Mouse (Mus musculus) heart, postnatal 0 days (tissue): Measurements from ENCODE around the gene Col4a1. TPM values are rescaled to one million over a fixed set of nuclear protein-coding genes. Genes with fewer than 3 reads are reported as not detected.

Experiments used
- ATAC-seq: fragments of 200-750 bp; cut with Nextera tagmentation; 2 replicates; pipeline ENCODE4 v1.8.0; 2017; ENCODE audit warnings: low read depth, moderate number of reproducible peaks, moderate library complexity; ENCODE audit not compliant: insufficient read depth
- DNase-seq: peaks from one replicate; pipeline ENCODE4 v3.0.0-alpha.2; 2016; ENCODE audit warnings: low spot score
- H3K27ac ChIP-seq: fragments of 300-500 bp; sonication (generic); 2 replicates; pipeline ENCODE4 v1.5.1; 2014; ENCODE audit warnings: low read depth, mild to moderate bottlenecking
- H3K27me3 ChIP-seq: fragments of 300-500 bp; sonication (generic); 2 replicates; pipeline ENCODE4 v1.6.1; 2014; ENCODE audit warnings: low read length, mixed read lengths; ENCODE audit not compliant: control insufficient read depth, insufficient read depth
- H3K36me3 ChIP-seq: fragments of 300-500 bp; sonication (generic); replicated peaks from 2 replicates; pipeline ENCODE4 v1.6.1; 2014; ENCODE audit warnings: low read length, mixed read lengths; ENCODE audit not compliant: control insufficient read depth, insufficient read depth
- H3K4me1 ChIP-seq: fragments of 300-500 bp; sonication (generic); 2 replicates; pipeline ENCODE4 v1.6.1; 2014; ENCODE audit warnings: antibody characterized with exemption; ENCODE audit not compliant: control insufficient read depth, insufficient read depth
- H3K4me2 ChIP-seq: fragments of 300-500 bp; sonication (generic); 2 replicates; pipeline ENCODE4 v1.6.1; 2014; ENCODE audit warnings: low read depth, mild to moderate bottlenecking, low read length, moderate library complexity
- H3K4me3 ChIP-seq: fragments of 300-500 bp; sonication (generic); 2 replicates; pipeline ENCODE4 v1.5.1; 2014; ENCODE audit warnings: low read depth, low read length
- H3K9ac ChIP-seq: fragments of 300-500 bp; sonication (generic); replicated peaks from 2 replicates; pipeline ENCODE4 v1.6.1; 2014; ENCODE audit warnings: low read depth, low read length, mixed read lengths
- H3K9me3 ChIP-seq: fragments of 300-500 bp; sonication (generic); replicated peaks from 2 replicates; pipeline ENCODE4 v1.6.1; 2016; ENCODE audit warnings: low read length; ENCODE audit not compliant: control insufficient read depth
- CTCF ChIP-seq: IDR thresholded peaks from 2 replicates; pipeline ENCODE4 v1.5.1; 2016; ENCODE audit warnings: antibody characterized with exemption, control low read depth, low read depth
- EP300 ChIP-seq: IDR thresholded peaks from 2 replicates; pipeline ENCODE4 v1.6.1; 2016; ENCODE audit warnings: antibody characterized with exemption, low read depth
- WGBS: fragments of 180-500 bp; shearing (Covaris S2); extraction: QIAGEN DNeasy Blood & Tissue Kit; methylation state at CpG from one replicate; pipeline ENCODE4 v1.1.7; 2014; 5-methylcytosine and 5-hydroxymethylcytosine counted together
- polyA plus RNA-seq: library from polyadenylated mRNA; unstranded; fragments of >200 nt; fragmentation: Nextera tagmentation; extraction: Ambion mirVana; gene quantifications from 2 replicates; pipeline ENCODE4 v1.2.1, GENCODE M21; 2015
- total RNA-seq: library from RNA; depleted of rRNA; stranded (reverse); fragments of >200 nt; gene quantifications from 2 replicates; pipeline ENCODE4 v1.2.3, GENCODE M21; 2014; ENCODE audit warnings: low replicate concordance; rRNA removed

The Col4a1 gene
- total and polyA plus RNA-seq, 2 experiments from 2014 or later, result 191 to 921 TPM

DNA sequence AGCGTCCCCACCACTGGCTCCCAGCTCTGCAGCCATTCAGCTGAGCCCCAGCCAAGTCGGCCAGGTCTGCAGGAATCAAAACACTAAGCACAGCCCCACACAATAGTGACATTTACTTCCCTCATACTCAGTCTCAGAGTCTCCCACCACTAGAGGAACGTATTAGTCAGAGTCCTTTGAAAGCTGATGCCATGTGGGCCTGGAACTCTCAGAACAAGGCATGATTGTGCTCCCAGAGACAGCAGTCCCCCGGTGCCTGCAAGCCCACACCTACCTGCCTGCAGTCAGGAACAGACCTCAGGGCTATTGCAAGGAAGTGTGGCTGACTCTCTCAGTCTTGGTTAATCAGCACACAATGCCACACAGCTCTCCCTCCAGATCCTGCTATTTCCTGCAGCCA is 147.0 kb downstream of the Col4a1 start:
- H3K27ac ChIP-seq, result no peak overlapping the region

GRCm38 (mm10) chr8:11156319-11156692 is 156.3 kb downstream of the Col4a1 start:
- no peak overlapping the region for H3K27ac ChIP-seq
- H3K27me3 ChIP-seq, result no peaks in the 10 kb centered on the region
- H3K9ac ChIP-seq, result no peak overlapping the region
- no peaks in the 10 kb centered on the region for H3K36me3 ChIP-seq
- no peaks in the 10 kb centered on the region for H3K4me1 ChIP-seq
- no peak for DNase-seq
- H3K9me3 ChIP-seq, result no peaks in the 10 kb centered on the region
- no peak overlapping the region for H3K4me3 ChIP-seq
- H3K4me2 ChIP-seq, result no peak overlapping the region
- ATAC-seq, result no peak
- TF ChIP-seq EP300 (no peak), CTCF (no peak)
- WGBS, result 81% methylated on average over 2 of the region's 2 CpGs

More for the DNA sequence above, 147.0 kb downstream of the Col4a1 start:
- DNase-seq (no peak), ATAC-seq (no peak)
- H3K9ac ChIP-seq, result no peak overlapping the region
- H3K27me3 ChIP-seq, result no peaks in the 10 kb centered on the region
- no peak overlapping the region for H3K4me3 ChIP-seq
- TF ChIP-seq CTCF (no peak), EP300 (no peak)
- no peak overlapping the region for H3K4me2 ChIP-seq
- no peaks in the 10 kb centered on the region for H3K4me1 ChIP-seq
- 35% methylated on average over 4 of the region's 4 CpGs for WGBS
- no peaks in the 10 kb centered on the region for H3K9me3 ChIP-seq
- no peaks in the 10 kb centered on the region for H3K36me3 ChIP-seq

DNA sequence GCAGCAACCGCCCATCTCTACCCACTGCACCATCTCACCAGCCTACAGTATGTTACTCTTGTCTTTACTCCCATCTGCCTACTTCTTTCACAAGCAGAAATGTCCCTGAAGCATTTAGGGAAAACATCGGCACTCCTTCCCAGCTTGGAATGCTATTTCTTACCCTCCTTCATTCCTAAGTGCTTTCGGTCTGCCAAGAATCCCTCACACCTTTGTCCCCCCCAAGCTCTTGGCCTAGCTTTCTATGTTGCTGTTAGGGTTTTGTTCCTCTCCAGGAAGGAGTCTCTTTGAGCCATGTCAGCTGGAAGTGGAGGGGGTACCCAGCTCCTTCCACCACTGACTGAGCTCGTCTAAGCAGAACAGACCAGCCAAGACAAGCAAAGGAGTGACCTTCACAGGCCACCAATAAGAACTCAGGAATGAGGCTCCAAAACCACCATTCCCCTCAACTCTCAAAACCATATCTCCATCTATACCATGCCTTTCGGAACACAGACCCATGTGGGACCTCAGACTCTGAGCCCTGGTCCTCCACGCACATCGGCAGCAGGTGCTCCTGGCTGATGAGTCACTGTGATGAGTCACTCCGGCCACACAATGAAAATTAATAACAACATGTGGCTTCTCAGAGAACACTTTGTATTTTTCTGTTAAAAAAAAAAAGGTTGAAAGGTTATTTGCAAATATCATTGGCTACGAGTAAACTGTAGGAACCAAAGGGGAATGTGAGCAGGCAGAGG is 156.9 kb downstream of the Col4a1 start:
- TF ChIP-seq EP300, result no peak
- no peak for TF ChIP-seq CTCF
- ATAC-seq, result no peak
- no peak for DNase-seq
- H3K4me3 ChIP-seq, result no peak overlapping the region
- WGBS, result 75% methylated on average over 9 of the region's 9 CpGs
- H3K9ac ChIP-seq, result no peak overlapping the region
- no peaks in the 10 kb centered on the region for H3K9me3 ChIP-seq
- no peaks in the 10 kb centered on the region for H3K4me1 ChIP-seq
- H3K27ac ChIP-seq, result no peak overlapping the region
- no peak overlapping the region for H3K4me2 ChIP-seq
- no peaks in the 10 kb centered on the region for H3K27me3 ChIP-seq
- no peaks in the 10 kb centered on the region for H3K36me3 ChIP-seq

- no peaks in the 10 kb centered on the region; the same call in 1 of the 2 replicates for H3K4me1 ChIP-seq
- no peaks in the 10 kb centered on the region for H3K27me3 ChIP-seq
- TF ChIP-seq CTCF (no peak), EP300 (no peak)
- no peaks in the 10 kb centered on the region for H3K9me3 ChIP-seq
- no peak overlapping the region for H3K9ac ChIP-seq
- WGBS, result 74% methylated on average over 3 of the region's 3 CpGs
- H3K36me3 ChIP-seq, result no peaks in the 10 kb centered on the region
- H3K4me3 ChIP-seq, result no peak overlapping the region
- no peak overlapping the region for H3K27ac ChIP-seq
- ATAC-seq (no peak), DNase-seq (no peak)
- H3K4me2 ChIP-seq, result no peak overlapping the region
Observed at GRCm38 (mm10) chr8:11150268-11150667, 162.4 kb downstream of the Col4a1 start.

GRCm38 (mm10) chr8:11149201-11149810 is 163.3 kb downstream of the Col4a1 start:
- H3K9ac ChIP-seq, result no peak overlapping the region
- H3K4me2 ChIP-seq, result no peak overlapping the region
- TF ChIP-seq CTCF, result no peak
- TF ChIP-seq EP300, result no peak
- no peaks in the 10 kb centered on the region for H3K27me3 ChIP-seq
- ATAC-seq (no peak), DNase-seq (no peak)
- H3K36me3 ChIP-seq, result no peaks in the 10 kb centered on the region
- H3K4me1 ChIP-seq, result no peaks in the 10 kb centered on the region; the same call in 1 of the 2 replicates
- no peak overlapping the region for H3K4me3 ChIP-seq
- H3K27ac ChIP-seq, result no peak overlapping the region
- WGBS, result 81% methylated on average over 9 of the region's 9 CpGs
- H3K9me3 ChIP-seq, result no peaks in the 10 kb centered on the region

DNA sequence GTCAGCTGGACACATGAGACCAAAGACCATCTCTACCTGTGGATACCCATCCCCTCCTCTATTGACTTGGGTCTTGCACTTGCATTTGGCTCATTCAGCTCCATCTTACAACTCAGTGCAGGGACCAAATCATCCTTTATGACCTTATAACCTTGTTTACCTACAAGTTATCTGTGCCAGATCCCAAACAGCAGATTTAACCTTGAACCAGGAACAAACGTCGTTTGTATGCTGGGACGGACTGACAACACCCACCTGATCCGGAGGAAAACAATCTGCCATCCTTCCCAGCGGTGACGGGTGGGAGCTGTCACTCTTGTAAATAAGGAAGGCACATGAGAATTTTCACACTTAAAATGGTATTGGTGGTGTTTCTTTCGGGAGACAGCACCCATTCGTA is 163.8 kb downstream of the Col4a1 start:
- no peaks in the 10 kb centered on the region for H3K9me3 ChIP-seq
- no peaks in the 10 kb centered on the region for H3K36me3 ChIP-seq
- no peak overlapping the region for H3K9ac ChIP-seq
- no peak overlapping the region for H3K4me2 ChIP-seq
- TF ChIP-seq CTCF (no peak), EP300 (no peak)
- H3K4me3 ChIP-seq, result no peak overlapping the region
- 81% methylated on average over 8 of the region's 8 CpGs for WGBS
- ATAC-seq (no peak), DNase-seq (no peak)
- no peaks in the 10 kb centered on the region; the same call in 1 of the 2 replicates for H3K4me1 ChIP-seq
- no peak overlapping the region for H3K27ac ChIP-seq
- no peaks in the 10 kb centered on the region for H3K27me3 ChIP-seq

Other genes starting within 250 kb of the Col4a1 start
- 315 and 329 TPM in 2 replicates for gene Col4a2, start within 50 bp of the Col4a1 start, total RNA-seq
- gene Col4a2, start within 50 bp of the Col4a1 start, polyA plus RNA-seq, result 87.7 and 98.5 TPM in 2 replicates
- 84.5 and 121 TPM in 2 replicates for gene Rab20, start 165.9 kb upstream of the Col4a1 start, total RNA-seq
- gene Rab20, start 165.9 kb upstream of the Col4a1 start, polyA plus RNA-seq, result 52.0 and 56.1 TPM in 2 replicates
- gene Naxd, start 184.7 kb upstream of the Col4a1 start, total RNA-seq, result 71.3 and 71.6 TPM in 2 replicates
- gene Naxd, start 184.7 kb upstream of the Col4a1 start, polyA plus RNA-seq, result 62.7 and 66.3 TPM in 2 replicates
- gene Cars2, start 238.0 kb upstream of the Col4a1 start, total RNA-seq, result 40.1 and 53.5 TPM in 2 replicates
- 21.2 and 21.5 TPM in 2 replicates for gene Cars2, start 238.0 kb upstream of the Col4a1 start, polyA plus RNA-seq
- 17.6 and 18.7 TPM in 2 replicates for gene Ing1, start 242.7 kb upstream of the Col4a1 start, total RNA-seq
- gene Ing1, start 242.7 kb upstream of the Col4a1 start, polyA plus RNA-seq, result 22.3 and 22.5 TPM in 2 replicates